Mouse (Mus musculus): ENCODE data around the gene Nifk. TPM values are rescaled to one million over a fixed set of nuclear protein-coding genes. Genes with fewer than 3 reads are reported as not detected.

The Nifk gene
- 10 to 100 TPM; 14.8 to 14.9 TPM for total RNA-seq (2021)
- long read RNA-seq, experiment 1, transcript Nifk-201 (7 exons, 1,889 nt), result major isoform, 22 of 24 reads
- long read RNA-seq, experiment 1, partial matches to known transcripts, result 1 of 24 reads
- long read RNA-seq, experiment 1, other reads (novel, unspliced or antisense), result 1 of 24 reads
- long read RNA-seq, experiment 2, transcript Nifk-201 (7 exons, 1,889 nt), result major isoform, 17 of 19 reads
- long read RNA-seq, experiment 2, partial matches to known transcripts, result 2 of 19 reads
- long read RNA-seq, experiment 2, other reads (novel, unspliced or antisense), result 0 of 19 reads

- DNase-seq (ENCODE audit: low spot score), result peak; percentile 93
Observed at GRCm38 (mm10) chr1:118321661-118322201, at the start of gene Nifk. TSS of gene Nifk (plus strand) at chr1:118321839.

GRCm38 (mm10) chr1:118275139-118275538 is 46.5 kb upstream of the Nifk start:
- no peak for DNase-seq (ENCODE audit: low spot score)

GRCm38 (mm10) chr1:118292291-118292690 is 29.3 kb upstream of the Nifk start:
- no peak for DNase-seq (ENCODE audit: low spot score)

GRCm38 (mm10) chr1:118294192-118294591 is 27.4 kb upstream of the Nifk start:
- DNase-seq (ENCODE audit: low spot score), result no peak

GRCm38 (mm10) chr1:118294826-118295225 is 26.8 kb upstream of the Nifk start:
- no peak for DNase-seq (ENCODE audit: low spot score)

- no peak for DNase-seq (ENCODE audit: low spot score)
Observed at GRCm38 (mm10) chr1:118296673-118297072, 25.0 kb upstream of the Nifk start.

- DNase-seq (ENCODE audit: low spot score), result no peak
Observed at GRCm38 (mm10) chr1:118297719-118298118, 23.9 kb upstream of the Nifk start.

- peak; percentile 82 for DNase-seq (ENCODE audit: low spot score)
Observed at GRCm38 (mm10) chr1:118310780-118311621, 10.6 kb upstream of the Nifk start.

- no peak for DNase-seq (ENCODE audit: low spot score)
Observed at GRCm38 (mm10) chr1:118311622-118312326, 9.9 kb upstream of the Nifk start, which contains the start of gene Tsn. TSS of gene Tsn (minus strand) at chr1:118311739.

- DNase-seq (ENCODE audit: low spot score), result no peak
Observed at GRCm38 (mm10) chr1:118320696-118321095, 943 bp upstream of the Nifk start.

- peak; percentile 7 for DNase-seq (ENCODE audit: low spot score)
Observed at GRCm38 (mm10) chr1:118334749-118335713, 13.4 kb downstream of the Nifk start.

GRCm38 (mm10) chr1:118335847-118336246 is 14.2 kb downstream of the Nifk start:
- no peak for DNase-seq (ENCODE audit: low spot score)

GRCm38 (mm10) chr1:118337921-118338320 is 16.3 kb downstream of the Nifk start:
- peak; percentile 29 for DNase-seq (ENCODE audit: low spot score)

GRCm38 (mm10) chr1:118343649-118344435 is 22.2 kb downstream of the Nifk start:
- DNase-seq (ENCODE audit: low spot score), result no peak

GRCm38 (mm10) chr1:118349922-118350321 is 28.3 kb downstream of the Nifk start:
- no peak for DNase-seq (ENCODE audit: low spot score)

- peak; percentile 25 for DNase-seq (ENCODE audit: low spot score)
Observed at GRCm38 (mm10) chr1:118359071-118359761, 37.6 kb downstream of the Nifk start.

- peak; percentile 6 for DNase-seq (ENCODE audit: low spot score)
Observed at GRCm38 (mm10) chr1:118367970-118368369, 46.3 kb downstream of the Nifk start.

GRCm38 (mm10) chr1:118368721-118369461 is 47.3 kb downstream of the Nifk start:
- DNase-seq (ENCODE audit: low spot score), result peak; percentile 4

Data from gastrocnemius, adult 18-20 months (tissue).